29 mouse cellular contexts compared by ENCODE assay signal in the genomic region with DNA sequence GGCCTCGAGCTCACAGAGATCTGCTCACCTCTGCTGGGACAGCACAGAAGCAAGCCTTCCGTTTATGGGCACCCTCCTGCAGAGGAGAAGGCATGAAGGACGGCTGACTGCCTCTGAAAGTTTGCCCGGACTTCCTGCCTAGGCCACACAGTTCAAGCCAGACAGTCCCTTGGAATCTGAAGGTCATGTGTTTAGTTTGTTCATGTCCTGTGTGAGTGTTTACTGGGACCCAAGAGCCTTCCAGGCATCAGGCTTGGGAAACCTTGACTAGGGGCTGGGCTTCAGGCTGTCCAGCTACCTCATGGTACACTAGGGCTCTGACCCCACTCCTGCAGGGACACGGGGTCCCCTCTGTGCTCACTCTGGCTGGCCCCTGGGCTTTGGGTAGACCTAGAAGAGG. TPM values are rescaled to one million over a fixed set of nuclear protein-coding genes. Genes with fewer than 3 reads are reported as not detected.
DNase-seq lines count a peak whose midpoint lies in the region; ATAC-seq and TF ChIP-seq lines count a peak whose summit lies in the region.
"Had no signal": no experiment of that assay in that cellular context is flagged by ENCODE, and none has a peak within 500 bp of the region (broad histone marks: within the 10 kb centered on the region; RNA-seq: fewer than 3 reads in every experiment).

No protein-coding gene starts in this region.

- H3K4me2 ChIP-seq in kidney, embryonic 16.5 days (replicated peaks; ENCODE audit: low read depth, low read length): no peak overlapping the region
- no peak overlapping the region for H3K4me2 ChIP-seq in liver, embryonic 16.5 days (ENCODE audit: low read depth, low read length)
- H3K4me2 ChIP-seq: embryonic facial prominence, embryonic 13.5 days; forebrain, embryonic 12.5 days; heart, embryonic 11.5 days; neural tube, embryonic 13.5 days had no signal

- no peak overlapping the region for H3K9ac ChIP-seq in kidney, embryonic 16.5 days (replicated peaks; ENCODE audit: low read length)
- H3K9ac ChIP-seq in liver, embryonic 16.5 days (ENCODE audit: low read depth, low read length): no peak overlapping the region
- H3K9ac ChIP-seq: embryonic facial prominence, embryonic 13.5 days; forebrain, embryonic 12.5 days; neural tube, embryonic 13.5 days had no signal

- no peaks in the 10 kb centered on the region for H3K27me3 ChIP-seq in kidney, adult 2 months (replicated peaks; ENCODE audit: control insufficient read depth, insufficient read depth, low read length)
- peaks cover 3% of the 10 kb centered on the region; the same call in 1 of the 2 replicates for H3K27me3 ChIP-seq in kidney, embryonic 16.5 days (ENCODE audit: insufficient read depth, low read length)
- peaks cover 2% of the 10 kb centered on the region for H3K27me3 ChIP-seq in liver, embryonic 16.5 days (ENCODE audit: control insufficient read depth, insufficient read depth, low read depth, low read length)

- ATAC-seq in kidney, embryonic 16.5 days (ENCODE audit: low FRiP score, low TSS enrichment): no peak
- peak; percentile 47 for ATAC-seq in liver, embryonic 16.5 days (ENCODE audit: low read depth)
- ATAC-seq: intestine, postnatal 0 days; midbrain, embryonic 16.5 days had no signal

- 32% methylated on average over 5 of the region's 5 CpGs for WGBS in kidney, adult 2 months
- 38% methylated on average over 5 of the region's 5 CpGs for WGBS in kidney, embryonic 16.5 days
- 21% methylated on average over 5 of the region's 5 CpGs for WGBS in liver, embryonic 16.5 days (ENCODE audit: insufficient replicate concordance)

- H3K9me3 ChIP-seq in kidney, embryonic 16.5 days (ENCODE audit: low read length): no peaks in the 10 kb centered on the region
- no peaks in the 10 kb centered on the region for H3K9me3 ChIP-seq in liver, embryonic 16.5 days (replicated peaks; ENCODE audit: control insufficient read depth, low read length)
- H3K9me3 ChIP-seq: embryonic facial prominence, embryonic 13.5 days; forebrain, embryonic 12.5 days; midbrain, embryonic 10.5 days; neural tube, embryonic 13.5 days had no signal

- no peak overlapping the region for H3K4me3 ChIP-seq in kidney, adult 2 months (ENCODE audit: insufficient read depth, low read depth, low read length)
- no peak overlapping the region for H3K4me3 ChIP-seq in kidney, embryonic 16.5 days (ENCODE audit: low read length)
- H3K4me3 ChIP-seq in liver, embryonic 16.5 days (ENCODE audit: low read depth, low read length): no peak overlapping the region
- H3K4me3 ChIP-seq: embryonic facial prominence, embryonic 13.5 days; erythroblast, embryonic 14.5 days; forebrain, embryonic 12.5 days; layer of hippocampus, adult 2 months; midbrain, embryonic 10.5 days; myocyte; neural tube, embryonic 13.5 days had no signal

- DNase-seq in kidney, adult 2 months: peak; percentile 53
- DNase-seq in lung, postnatal 10 days: peak; percentile 44
- DNase-seq in lung, postnatal 14 days: no peak
- no peak for DNase-seq in thymus, postnatal 25 days
- DNase-seq in heart, adult 18-20 months: no peak
- DNase-seq: cerebellum, adult 18-20 months; cerebellum, postnatal 14 days; embryo, embryonic 11 days; gastrocnemius, postnatal 36 days; kidney, postnatal 14 days; retina, postnatal 1 day had no signal

- no peak overlapping the region for H3K27ac ChIP-seq in kidney, adult 2 months (ENCODE audit: insufficient read depth, low read depth, low read length)
- H3K27ac ChIP-seq in kidney, embryonic 16.5 days (ENCODE audit: low read length): no peak overlapping the region; the same call in 1 of the 2 replicates
- no peak overlapping the region for H3K27ac ChIP-seq in liver, embryonic 16.5 days (ENCODE audit: low read length)
- H3K27ac ChIP-seq: embryonic facial prominence, embryonic 13.5 days; forebrain, embryonic 12.5 days; layer of hippocampus, adult 2 months; midbrain, embryonic 10.5 days; neural tube, embryonic 13.5 days had no signal

- TF ChIP-seq CTCF in kidney, adult 2 months (conservative IDR thresholded peaks at IDR 0.05; ENCODE audit: insufficient read depth, insufficient read length, low read depth, low read length): no peak

- no peaks in the 10 kb centered on the region for H3K36me3 ChIP-seq in kidney, adult 2 months (ENCODE audit: control insufficient read depth, insufficient read depth, low read length)
- no peaks in the 10 kb centered on the region for H3K36me3 ChIP-seq in kidney, embryonic 16.5 days (ENCODE audit: insufficient read depth, low read length)
- H3K36me3 ChIP-seq in liver, embryonic 16.5 days (ENCODE audit: control insufficient read depth, insufficient read depth): no peaks in the 10 kb centered on the region
- H3K36me3 ChIP-seq: embryonic facial prominence, embryonic 13.5 days; forebrain, embryonic 12.5 days; midbrain, embryonic 10.5 days; neural tube, embryonic 13.5 days had no signal

- H3K4me1 ChIP-seq in kidney, adult 2 months (ENCODE audit: control insufficient read depth, insufficient read depth, low read length): peaks cover 4% of the 10 kb centered on the region; the same call in 1 of the 2 replicates
- H3K4me1 ChIP-seq in kidney, embryonic 16.5 days (ENCODE audit: insufficient read depth, low read length): peaks cover 50% of the 10 kb centered on the region
- H3K4me1 ChIP-seq in liver, embryonic 16.5 days (ENCODE audit: control insufficient read depth, low read depth, low read length): peaks cover 11% of the 10 kb centered on the region

- TF ChIP-seq POLR2A in kidney, adult 2 months (IDR thresholded peaks at IDR 0.05; ENCODE audit: low read depth, low read length): no peak

RNA-seq across cellular contexts. Expression of gene Tha1, which starts 12.7 kb away (rescaled TPM):
- polyA plus RNA-seq in kidney, adult 2 months (2012; rRNA removed): 14.9 and 20.1 TPM in 2 replicates
- polyA plus RNA-seq in kidney, embryonic 16.5 days (2015; fragmentation: Nextera tagmentation; extraction: Ambion mirVana): 6.9 and 7.7 TPM in 2 replicates
- polyA plus RNA-seq in liver, embryonic 16.5 days (2015; fragmentation: Nextera tagmentation; extraction: Ambion mirVana): 1.3 and 2.6 TPM in 2 replicates
- 10 to 100 TPM; 10.6 to 10.8 TPM for total RNA-seq in heart, adult 18-20 months (2021)

RNA-seq across cellular contexts. Expression of gene Tmem235, which starts 25.4 kb away (rescaled TPM):
- 0.08 and 0.10 TPM in 2 replicates for polyA plus RNA-seq in kidney, adult 2 months (2012; rRNA removed)
- polyA plus RNA-seq in kidney, embryonic 16.5 days (2015; fragmentation: Nextera tagmentation; extraction: Ambion mirVana): not detected in 2 replicates
- not detected in 2 replicates for polyA plus RNA-seq in liver, embryonic 16.5 days (2015; fragmentation: Nextera tagmentation; extraction: Ambion mirVana)
- total RNA-seq in heart, adult 18-20 months (2021): not detected
- total RNA-seq: gastrocnemius, adult 18-20 months; gastrocnemius, postnatal 36 days; hematopoietic stem cell, adult 5-6 weeks; layer of hippocampus, adult 2 months; layer of hippocampus, postnatal 25 days had no signal
- polyA plus RNA-seq: embryonic facial prominence, embryonic 13.5 days; erythroblast, embryonic 14.5 days; forebrain, embryonic 12.5 days; heart, embryonic 11.5 days; heart, postnatal 0 days; intestine, postnatal 0 days; limb, embryonic 11.5 days; midbrain, embryonic 10.5 days; midbrain, embryonic 16.5 days; myocyte; neural tube, embryonic 13.5 days; spleen, adult 2 months had no signal

RNA-seq across cellular contexts. Expression of gene Birc5, which starts 36.9 kb away (rescaled TPM):
- 0.75 and 1.3 TPM in 2 replicates for polyA plus RNA-seq in kidney, adult 2 months (2012; rRNA removed)
- polyA plus RNA-seq in kidney, embryonic 16.5 days (2015; fragmentation: Nextera tagmentation; extraction: Ambion mirVana): 284 and 298 TPM in 2 replicates
- 298 and 327 TPM in 2 replicates for polyA plus RNA-seq in liver, embryonic 16.5 days (2015; fragmentation: Nextera tagmentation; extraction: Ambion mirVana)
- under 1 TPM; 0.23 to 0.84 TPM for total RNA-seq in heart, adult 18-20 months (2021)
- total RNA-seq: gastrocnemius, adult 18-20 months had no signal

Comparison
In these comparisons a context has a peak if more than half of its experiments do, and no peak if none do; other contexts are left out.
1. DNase-seq: peak in kidney, adult 2 months (single experiment) and lung, postnatal 10 days (single experiment); none in lung, postnatal 14 days (single experiment), thymus, postnatal 25 days (single experiment) and heart, adult 18-20 months (0 of 2).
2. RNA of gene Birc5, which starts 36.9 kb away (polyA plus RNA-seq): 298 to 327 TPM in liver, embryonic 16.5 days and 284 to 298 TPM in kidney, embryonic 16.5 days; 0.75 to 1.3 TPM in kidney, adult 2 months; every median in the first group is over 100 times any median in the second.